8 mouse cellular contexts compared by ENCODE assay signal in the genomic region with DNA sequence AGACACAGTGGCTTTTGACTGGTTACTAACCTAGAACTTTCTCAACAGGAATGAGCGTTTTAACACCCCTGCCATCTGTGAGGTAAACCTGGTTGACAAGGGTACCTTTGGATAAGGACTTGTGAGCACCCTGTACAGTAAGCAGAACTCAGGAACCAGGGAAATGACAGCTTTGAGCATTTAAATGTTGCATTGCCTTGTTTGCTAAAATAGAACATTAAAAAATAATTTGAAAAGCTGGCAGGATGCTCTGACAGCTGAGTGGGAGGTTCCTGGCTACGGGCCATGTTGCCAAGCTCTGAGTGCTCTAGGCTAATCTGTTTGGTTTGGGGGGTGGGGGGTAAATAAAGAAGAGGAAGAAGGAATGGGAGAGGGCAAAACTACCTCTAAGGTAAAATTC.
DNase-seq lines count a peak whose midpoint lies in the region; ATAC-seq and TF ChIP-seq lines count a peak whose summit lies in the region.

No protein-coding gene starts in this region.

- H3K9ac ChIP-seq in intestine, embryonic 15.5 days = no peak overlapping the region
- no peak overlapping the region for H3K9ac ChIP-seq in intestine, postnatal 0 days (ENCODE audit: low read depth, low read length)
- no peak overlapping the region for H3K9ac ChIP-seq in forebrain, postnatal 0 days
- no peak overlapping the region for H3K9ac ChIP-seq in lung, embryonic 16.5 days (ENCODE audit: low read length)
- no peak overlapping the region for H3K9ac ChIP-seq in heart, embryonic 11.5 days (ENCODE audit: low read depth, low read length)

- H3K4me3 ChIP-seq in intestine, embryonic 15.5 days (replicated peaks) = no peak overlapping the region
- H3K4me3 ChIP-seq in intestine, postnatal 0 days (ENCODE audit: low read depth, low read length) = no peak overlapping the region
- no peak overlapping the region for H3K4me3 ChIP-seq in forebrain, postnatal 0 days (ENCODE audit: low read depth, low read length)
- H3K4me3 ChIP-seq in lung, embryonic 16.5 days (ENCODE audit: low read length) = no peak overlapping the region
- H3K4me3 ChIP-seq in heart, embryonic 11.5 days (ENCODE audit: low read depth, low read length) = no peak overlapping the region

- TF ChIP-seq CTCF in intestine, postnatal 0 days (IDR thresholded peaks at IDR 0.05; ENCODE audit: low read depth) = no peak
- TF ChIP-seq CTCF in forebrain, postnatal 0 days (IDR thresholded peaks at IDR 0.05; ENCODE audit: low read depth) = no peak

- DNase-seq in adrenal gland, postnatal 36 days = peak; percentile 30 to 51
- DNase-seq in forebrain, postnatal 0 days = peak; percentile 82
- no peak for DNase-seq in urinary bladder, postnatal 14 days (ENCODE audit: low spot score)
- DNase-seq in urinary bladder, adult 18-20 months (ENCODE audit: low spot score in 2 of 2) = no peak

- H3K9me3 ChIP-seq in intestine, embryonic 15.5 days = no peaks in the 10 kb centered on the region
- 0 out of 2 replicates have a peak, but pooled peaks cover 3% of the 10 kb centered on the region for H3K9me3 ChIP-seq in intestine, postnatal 0 days (ENCODE audit: control insufficient read depth)
- H3K9me3 ChIP-seq in forebrain, postnatal 0 days (ENCODE audit: low read length) = no peaks in the 10 kb centered on the region
- no peaks in the 10 kb centered on the region for H3K9me3 ChIP-seq in lung, embryonic 16.5 days (ENCODE audit: control insufficient read depth, low read length)
- peaks cover 4% of the 10 kb centered on the region; the same call in 1 of the 2 replicates for H3K9me3 ChIP-seq in heart, embryonic 11.5 days (replicated peaks; ENCODE audit: control insufficient read depth, low read length)

- H3K27me3 ChIP-seq in intestine, embryonic 15.5 days (replicated peaks) = no peaks in the 10 kb centered on the region
- no peaks in the 10 kb centered on the region for H3K27me3 ChIP-seq in intestine, postnatal 0 days (replicated peaks; ENCODE audit: control insufficient read depth, insufficient read depth, low read length)
- no peaks in the 10 kb centered on the region for H3K27me3 ChIP-seq in forebrain, postnatal 0 days (ENCODE audit: insufficient read depth, low read length)
- no peaks in the 10 kb centered on the region for H3K27me3 ChIP-seq in lung, embryonic 16.5 days (ENCODE audit: control insufficient read depth, insufficient read depth, low read depth, low read length)
- H3K27me3 ChIP-seq in heart, embryonic 11.5 days (ENCODE audit: control insufficient read depth, insufficient read depth, low read length) = no peaks in the 10 kb centered on the region

- WGBS in intestine, embryonic 15.5 days = 34% methylated on average over 2 of the region's 2 CpGs
- WGBS in intestine, postnatal 0 days = 28% methylated on average over 2 of the region's 2 CpGs
- 16% methylated on average over 2 of the region's 2 CpGs for WGBS in forebrain, postnatal 0 days
- WGBS in lung, embryonic 16.5 days = 15% methylated on average over 2 of the region's 2 CpGs
- WGBS in heart, embryonic 11.5 days (ENCODE audit: insufficient replicate concordance) = 42% methylated on average over 2 of the region's 2 CpGs

- no peaks in the 10 kb centered on the region for H3K36me3 ChIP-seq in intestine, embryonic 15.5 days
- H3K36me3 ChIP-seq in intestine, postnatal 0 days (ENCODE audit: control insufficient read depth, insufficient read depth) = no peaks in the 10 kb centered on the region
- H3K36me3 ChIP-seq in forebrain, postnatal 0 days (ENCODE audit: insufficient read depth) = no peaks in the 10 kb centered on the region; the same call in 1 of the 2 replicates
- H3K36me3 ChIP-seq in lung, embryonic 16.5 days (ENCODE audit: control insufficient read depth, insufficient read depth, low read length) = no peaks in the 10 kb centered on the region
- 0 out of 2 replicates have a peak, but pooled peaks cover 2% of the 10 kb centered on the region for H3K36me3 ChIP-seq in heart, embryonic 11.5 days (ENCODE audit: control insufficient read depth, insufficient read depth, low read length)

- no peak for ATAC-seq in intestine, embryonic 15.5 days
- no peak for ATAC-seq in intestine, postnatal 0 days
- ATAC-seq in forebrain, postnatal 0 days = peak; percentile 70
- peak; percentile 69; the same call in 1 of the 2 replicates for ATAC-seq in lung, embryonic 16.5 days (ENCODE audit: low read depth)
- no peak for ATAC-seq in heart, embryonic 11.5 days (replicated peaks; ENCODE audit: insufficient number of reproducible peaks, low FRiP score, low TSS enrichment)

- H3K4me2 ChIP-seq in intestine, embryonic 15.5 days (replicated peaks) = 0 out of 2 replicates have a peak overlapping the region, but pooled peaks have one; percentile 2
- no peak overlapping the region for H3K4me2 ChIP-seq in intestine, postnatal 0 days (replicated peaks; ENCODE audit: low read depth)
- peak overlapping the region; percentile 6 for H3K4me2 ChIP-seq in forebrain, postnatal 0 days (ENCODE audit: low read depth)
- H3K4me2 ChIP-seq in lung, embryonic 16.5 days (ENCODE audit: low read depth, low read length) = peak overlapping the region; percentile 41; the same call in 1 of the 2 replicates
- no peak overlapping the region for H3K4me2 ChIP-seq in heart, embryonic 11.5 days

- no peaks in the 10 kb centered on the region for H3K4me1 ChIP-seq in intestine, embryonic 15.5 days (replicated peaks)
- H3K4me1 ChIP-seq in intestine, postnatal 0 days (replicated peaks; ENCODE audit: control insufficient read depth, insufficient read depth, low read length) = no peaks in the 10 kb centered on the region
- peaks cover 16% of the 10 kb centered on the region for H3K4me1 ChIP-seq in forebrain, postnatal 0 days (ENCODE audit: insufficient read depth)
- peaks cover 7% of the 10 kb centered on the region for H3K4me1 ChIP-seq in lung, embryonic 16.5 days (replicated peaks; ENCODE audit: control insufficient read depth, insufficient read depth, low read length)
- H3K4me1 ChIP-seq in heart, embryonic 11.5 days (ENCODE audit: control insufficient read depth, insufficient read depth, low read length) = no peaks in the 10 kb centered on the region

- H3K27ac ChIP-seq in intestine, embryonic 15.5 days = no peak overlapping the region
- no peak overlapping the region for H3K27ac ChIP-seq in intestine, postnatal 0 days (ENCODE audit: low read depth, low read length)
- H3K27ac ChIP-seq in forebrain, postnatal 0 days (ENCODE audit: low read depth, low read length) = peak overlapping the region; percentile 62
- H3K27ac ChIP-seq in lung, embryonic 16.5 days (ENCODE audit: low read length) = no peak overlapping the region
- no peak overlapping the region for H3K27ac ChIP-seq in heart, embryonic 11.5 days (ENCODE audit: low read depth, low read length)

Comparison
In these comparisons a context has a peak if more than half of its experiments do, and no peak if none do; other contexts are left out.
1. H3K4me2 ChIP-seq: peak in intestine, embryonic 15.5 days (single experiment), forebrain, postnatal 0 days (single experiment) and lung, embryonic 16.5 days (single experiment); none in intestine, postnatal 0 days (single experiment) and heart, embryonic 11.5 days (single experiment).
2. ATAC-seq: peak in forebrain, postnatal 0 days (single experiment) and lung, embryonic 16.5 days (single experiment); none in intestine, embryonic 15.5 days (single experiment), intestine, postnatal 0 days (single experiment) and heart, embryonic 11.5 days (single experiment).
3. DNase-seq: peak in adrenal gland, postnatal 36 days (2 of 2) and forebrain, postnatal 0 days (single experiment); none in urinary bladder, postnatal 14 days (single experiment) and urinary bladder, adult 18-20 months (0 of 2).